Mouse (Mus musculus) thymus, adult 2 months (tissue): ENCODE data around the gene Mtrex. TPM values are rescaled to one million over a fixed set of nuclear protein-coding genes. Genes with fewer than 3 reads are reported as not detected.

Experiments used
- DNase-seq: peaks from one replicate; pipeline ENCODE4 v3.0.0; 2021
- H3K27ac ChIP-seq: fragments of 200-500 bp; 2 replicates; pipeline ENCODE4 v1.5.1; 2012; ENCODE audit warnings: low read length, control low read depth; ENCODE audit not compliant: control insufficient read depth, insufficient read depth
- H3K27me3 ChIP-seq: fragments of 200-500 bp; 2 replicates; pipeline ENCODE4 v1.6.1; 2012; ENCODE audit warnings: mild to moderate bottlenecking, low read length, moderate library complexity, mixed read lengths; ENCODE audit not compliant: control insufficient read depth, insufficient read depth
- H3K36me3 ChIP-seq: fragments of 200-500 bp; 2 replicates; pipeline ENCODE4 v1.6.1; 2012; ENCODE audit warnings: mild to moderate bottlenecking, low read length, moderate library complexity; ENCODE audit not compliant: control insufficient read depth, insufficient read depth
- H3K4me1 ChIP-seq: fragments of 200-500 bp; replicated peaks from 2 replicates; pipeline ENCODE4 v1.6.1; 2012; ENCODE audit warnings: low read length; ENCODE audit not compliant: control insufficient read depth, insufficient read depth
- H3K4me3 ChIP-seq: fragments of 200-500 bp; 2 replicates; pipeline ENCODE4 v1.5.1; 2012; ENCODE audit warnings: mild to moderate bottlenecking, low read length, control low read depth, moderate library complexity; ENCODE audit not compliant: control insufficient read depth, insufficient read depth
- CTCF ChIP-seq: fragments of 200-500 bp; IDR thresholded peaks from 2 replicates; pipeline ENCODE4 v1.5.1; 2012; ENCODE audit warnings: mild to moderate bottlenecking, control low read depth, low read length, moderate library complexity, borderline replicate concordance; ENCODE audit not compliant: control insufficient read depth, poor library complexity, insufficient read depth; ENCODE audit errors: extremely low read depth
- POLR2A ChIP-seq: fragments of 200-500 bp; IDR thresholded peaks from 2 replicates; pipeline ENCODE4 v1.6.1; 2012; ENCODE audit warnings: mild to moderate bottlenecking, low read length, control low read depth, moderate library complexity; ENCODE audit not compliant: control insufficient read depth, poor library complexity, insufficient read depth; ENCODE audit errors: extremely low read depth
- WGBS: fragments of 180-500 bp; shearing (Covaris S2); methylation state at CpG from one replicate; pipeline ENCODE4 v1.1.7; 2018; 5-methylcytosine and 5-hydroxymethylcytosine counted together
- polyA plus RNA-seq: library from polyadenylated mRNA; depleted of rRNA; stranded (reverse); fragments of >200 nt; gene quantifications from 2 replicates; pipeline ENCODE4 v1.2.3, GENCODE M21; 2012

The Mtrex gene
- polyA plus RNA-seq, 1 experiment = 14.5 TPM

DNA sequence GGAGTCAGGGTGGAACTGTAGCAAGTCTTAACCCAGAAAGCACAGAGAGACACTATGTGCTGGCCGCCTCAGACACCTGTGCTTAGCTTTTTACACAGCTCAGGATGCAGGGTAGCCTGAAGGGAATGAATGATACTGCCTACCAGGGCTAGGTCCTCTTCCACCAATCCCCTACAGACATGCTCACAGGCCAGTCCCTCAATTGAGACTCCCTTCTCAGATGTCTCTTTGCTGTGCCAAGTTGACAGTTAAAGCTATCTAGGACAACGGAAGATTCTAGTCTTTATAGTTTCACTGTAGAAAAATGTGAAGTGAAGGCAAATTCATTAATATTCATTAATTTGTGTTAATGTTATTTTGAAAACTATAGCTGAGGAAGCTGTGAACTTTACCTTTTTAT is 90.2 kb downstream of the Mtrex start:
- no peaks in the 10 kb centered on the region for H3K4me1 ChIP-seq
- WGBS = 99% methylated on average over 2 of the region's 2 CpGs
- no peak for DNase-seq
- TF ChIP-seq POLR2A (no peak), CTCF (no peak)
- no peaks in the 10 kb centered on the region for H3K36me3 ChIP-seq
- H3K27ac ChIP-seq = no peak overlapping the region
- no peaks in the 10 kb centered on the region for H3K27me3 ChIP-seq
- H3K4me3 ChIP-seq = no peak overlapping the region

- DNase-seq = no peak
- H3K4me1 ChIP-seq = no peaks in the 10 kb centered on the region
- H3K27me3 ChIP-seq = no peaks in the 10 kb centered on the region
- 91% methylated on average over 12 of the region's 12 CpGs for WGBS
- H3K36me3 ChIP-seq = no peaks in the 10 kb centered on the region
- TF ChIP-seq CTCF (no peak), POLR2A (no peak)
- H3K27ac ChIP-seq = no peak overlapping the region
- no peak overlapping the region for H3K4me3 ChIP-seq
Observed at GRCm38 (mm10) chr13:112835113-112835512, 92.1 kb downstream of the Mtrex start.

GRCm38 (mm10) chr13:112833895-112834263 is 93.3 kb downstream of the Mtrex start:
- H3K27me3 ChIP-seq = no peaks in the 10 kb centered on the region
- no peak overlapping the region for H3K4me3 ChIP-seq
- no peaks in the 10 kb centered on the region for H3K4me1 ChIP-seq
- DNase-seq = no peak
- TF ChIP-seq CTCF (no peak), POLR2A (no peak)
- no peaks in the 10 kb centered on the region for H3K36me3 ChIP-seq
- WGBS = 88% methylated on average over 3 of the region's 3 CpGs
- H3K27ac ChIP-seq = no peak overlapping the region

DNA sequence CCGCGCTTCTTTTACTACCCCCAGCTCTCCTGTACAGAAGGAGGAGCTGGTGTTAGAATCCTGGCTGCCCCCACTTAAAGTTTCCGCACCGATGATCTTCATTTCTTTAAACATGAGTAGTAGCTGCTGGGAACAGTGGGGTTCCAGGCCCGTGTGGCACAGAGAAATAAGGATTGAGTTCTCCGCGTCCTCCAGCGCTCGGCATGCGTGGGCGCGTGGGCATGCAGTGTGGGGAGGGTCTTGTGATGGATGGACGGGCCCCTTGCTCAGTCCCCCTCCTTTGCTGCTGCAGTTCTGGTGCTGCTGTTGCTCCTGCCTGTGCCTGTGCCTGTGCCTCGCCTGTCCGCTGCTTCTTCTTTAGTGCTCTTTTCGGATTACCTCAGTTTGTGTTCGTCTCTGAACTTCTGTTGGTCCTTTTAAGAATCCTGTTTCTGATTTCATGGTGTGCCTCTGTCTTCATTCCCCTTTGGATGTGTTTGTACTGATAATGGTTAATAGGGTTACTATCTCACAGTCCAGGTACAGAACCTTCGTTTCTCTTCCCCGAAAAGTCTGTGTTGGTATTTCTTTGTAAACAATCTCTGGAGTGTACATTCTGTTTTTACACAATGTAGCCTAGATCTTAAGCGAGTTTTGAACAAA is 93.8 kb downstream of the Mtrex start:
- Histone ChIP-seq H3K27ac (no peak overlapping the region), H3K36me3 (no peaks in the 10 kb centered on the region), H3K4me1 (no peaks in the 10 kb centered on the region), H3K27me3 (no peaks in the 10 kb centered on the region), H3K4me3 (no peak overlapping the region)
- WGBS = 93% methylated on average over 20 of the region's 20 CpGs
- DNase-seq = no peak
- TF ChIP-seq POLR2A (no peak), CTCF (no peak)

DNA sequence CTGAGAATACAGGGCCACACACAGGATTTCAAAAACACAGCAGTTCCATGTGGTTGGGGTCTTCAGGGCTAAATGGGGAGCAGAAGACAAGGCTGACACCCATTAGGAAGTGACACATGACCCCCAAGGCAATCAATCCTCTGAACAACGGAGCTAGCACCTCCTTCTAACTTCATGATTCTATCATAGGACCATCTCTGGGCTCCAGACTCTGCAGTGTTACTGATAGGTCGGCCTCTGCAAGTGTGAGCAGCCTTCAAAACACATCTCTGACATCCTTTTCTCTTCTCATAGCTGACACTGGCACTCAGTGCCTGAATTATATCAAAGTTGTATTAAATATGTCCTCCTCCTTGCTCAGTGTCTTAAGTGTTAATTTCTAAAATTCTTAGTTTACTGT is 94.6 kb downstream of the Mtrex start:
- Histone ChIP-seq H3K4me1 (no peaks in the 10 kb centered on the region), H3K36me3 (no peaks in the 10 kb centered on the region), H3K27me3 (no peaks in the 10 kb centered on the region), H3K4me3 (no peak overlapping the region), H3K27ac (no peak overlapping the region)
- DNase-seq = no peak
- TF ChIP-seq CTCF (no peak), POLR2A (no peak)
- WGBS = 89% methylated on average over 2 of the region's 2 CpGs

DNA sequence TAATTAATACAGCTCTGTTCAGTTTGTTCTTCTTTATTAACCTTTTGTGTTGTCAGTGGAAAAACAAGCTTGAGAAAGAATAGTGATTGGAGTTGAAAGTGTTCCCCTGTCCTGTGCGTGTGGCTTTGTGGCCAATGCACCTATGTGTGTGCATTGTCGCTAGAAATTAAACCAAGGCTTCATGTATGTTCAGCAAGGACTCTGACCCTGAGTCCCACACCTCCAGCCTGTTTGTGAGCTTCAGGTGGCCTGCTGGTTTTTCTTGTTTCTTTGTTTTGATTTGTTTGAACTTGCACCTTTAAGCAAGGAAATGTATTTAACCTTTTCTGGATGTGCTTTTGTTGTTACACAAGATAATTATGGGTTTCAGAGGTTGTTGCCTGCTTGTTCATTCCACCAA is 97.6 kb downstream of the Mtrex start:
- no peak for DNase-seq
- H3K36me3 ChIP-seq = no peaks in the 10 kb centered on the region
- no peaks in the 10 kb centered on the region for H3K27me3 ChIP-seq
- H3K4me1 ChIP-seq = no peaks in the 10 kb centered on the region
- TF ChIP-seq CTCF = no peak
- TF ChIP-seq POLR2A = no peak
- WGBS = 94% methylated on average over 2 of the region's 2 CpGs
- H3K27ac ChIP-seq = no peak overlapping the region
- no peak overlapping the region for H3K4me3 ChIP-seq

GRCm38 (mm10) chr13:112825479-112825878 is 101.7 kb downstream of the Mtrex start:
- Histone ChIP-seq H3K36me3 (no peaks in the 10 kb centered on the region), H3K4me1 (no peaks in the 10 kb centered on the region), H3K4me3 (no peak overlapping the region), H3K27me3 (no peaks in the 10 kb centered on the region), H3K27ac (no peak overlapping the region)
- no peak for DNase-seq
- TF ChIP-seq CTCF (no peak), POLR2A (no peak)
- WGBS = 89% methylated on average over 6 of the region's 6 CpGs
